Mouse (Mus musculus): ENCODE data around the gene Bpnt1. TPM values are rescaled to one million over a fixed set of nuclear protein-coding genes. Genes with fewer than 3 reads are reported as not detected.

Bpnt1 gene
- total RNA-seq, 1 experiment: 50.6 TPM

- H3K4me3 ChIP-seq (ENCODE audit: insufficient read depth in 1 of 2, low read depth in 1 of 2, low read length in 2 of 2, poor library complexity in 1 of 2, severe bottlenecking in 1 of 2): no peak overlapping the region
- no peak overlapping the region for H3K9ac ChIP-seq (ENCODE audit: insufficient read depth, low read depth, low read length, poor library complexity, severe bottlenecking)
- H3K36me3 ChIP-seq (ENCODE audit: control insufficient read depth, insufficient read depth, low read length, poor library complexity, severe bottlenecking): peaks cover 38% of the 10 kb centered on the region
- DNase-seq (ENCODE audit: low read depth, low spot score): no peak
- H3K4me1 ChIP-seq (ENCODE audit: control insufficient read depth in 2 of 2, insufficient read depth in 2 of 2, low read length in 2 of 2, poor library complexity in 1 of 2): no peaks in the 10 kb centered on the region
- in situ Hi-C loops (cut with MboI; ENCODE audit: low sequenced_read_pairs in 2 of 2, unreplicated experiment in 2 of 2): no loop called here
- TF ChIP-seq ZC3H11A (IDR thresholded peaks at IDR 0.05; ENCODE audit: borderline replicate concordance, low read depth, low read length): no peak
- TF ChIP-seq HCFC1 (IDR thresholded peaks at IDR 0.05; ENCODE audit: borderline replicate concordance, insufficient read depth, low read length): no peak
- TF ChIP-seq ZNF384 (IDR thresholded peaks at IDR 0.05; ENCODE audit: low read depth, low read length): no peak
- TF ChIP-seq CHD2 (IDR thresholded peaks at IDR 0.05; ENCODE audit: low read depth, low read length): no peak
- TF ChIP-seq MAFK (IDR thresholded peaks at IDR 0.05; ENCODE audit: insufficient read depth, low read depth, low read length): no peak
- H3K27ac ChIP-seq (ENCODE audit: insufficient read depth, low read depth, low read length, poor library complexity, severe bottlenecking): no peak overlapping the region
- no peaks in the 10 kb centered on the region for H3K9me3 ChIP-seq (ENCODE audit: control insufficient read depth, insufficient read depth, low read depth, low read length)
Observed at GRCm38 (mm10) chr1:185401615-185402014, 69.7 kb downstream of the Bpnt1 start.

- no peak for TF ChIP-seq ZNF384 (IDR thresholded peaks at IDR 0.05; ENCODE audit: low read depth, low read length)
- no peak for TF ChIP-seq ZC3H11A (IDR thresholded peaks at IDR 0.05; ENCODE audit: borderline replicate concordance, low read depth, low read length)
- TF ChIP-seq HCFC1 (IDR thresholded peaks at IDR 0.05; ENCODE audit: borderline replicate concordance, insufficient read depth, low read length): no peak
- no peak for TF ChIP-seq CHD2 (IDR thresholded peaks at IDR 0.05; ENCODE audit: low read depth, low read length)
- no peak for TF ChIP-seq MAFK (IDR thresholded peaks at IDR 0.05; ENCODE audit: insufficient read depth, low read depth, low read length)
- Histone ChIP-seq H3K9me3 (ENCODE audit: control insufficient read depth, insufficient read depth, low read depth, low read length) (no peaks in the 10 kb centered on the region), H3K4me1 (ENCODE audit: control insufficient read depth in 2 of 2, insufficient read depth in 2 of 2, low read length in 2 of 2, poor library complexity in 1 of 2) (no peaks in the 10 kb centered on the region), H3K27ac (ENCODE audit: insufficient read depth, low read depth, low read length, poor library complexity, severe bottlenecking) (no peak overlapping the region), H3K4me3 (ENCODE audit: insufficient read depth in 1 of 2, low read depth in 1 of 2, low read length in 2 of 2, poor library complexity in 1 of 2, severe bottlenecking in 1 of 2) (no peak overlapping the region), H3K36me3 (ENCODE audit: control insufficient read depth, insufficient read depth, low read length, poor library complexity, severe bottlenecking) (peaks cover 33% of the 10 kb centered on the region), H3K9ac (ENCODE audit: insufficient read depth, low read depth, low read length, poor library complexity, severe bottlenecking) (no peak overlapping the region)
- DNase-seq (ENCODE audit: low read depth, low spot score): peak; percentile 21
- in situ Hi-C loops (cut with MboI; ENCODE audit: low sequenced_read_pairs in 2 of 2, unreplicated experiment in 2 of 2): no loop called here
Observed at GRCm38 (mm10) chr1:185404021-185404420, 72.1 kb downstream of the Bpnt1 start.

GRCm38 (mm10) chr1:185405921-185406320 lies 74.0 kb downstream of the Bpnt1 start:
- no peak for DNase-seq (ENCODE audit: low read depth, low spot score)
- in situ Hi-C loops (cut with MboI; ENCODE audit: low sequenced_read_pairs in 2 of 2, unreplicated experiment in 2 of 2): no loop called here

More at GRCm38 (mm10) chr1:185405921-185406320, 74.0 kb downstream of the Bpnt1 start:
- peaks cover 35% of the 10 kb centered on the region for H3K36me3 ChIP-seq (ENCODE audit: control insufficient read depth, insufficient read depth, low read length, poor library complexity, severe bottlenecking)
- H3K27ac ChIP-seq (ENCODE audit: insufficient read depth, low read depth, low read length, poor library complexity, severe bottlenecking): no peak overlapping the region
- H3K4me3 ChIP-seq (ENCODE audit: insufficient read depth in 1 of 2, low read depth in 1 of 2, low read length in 2 of 2, poor library complexity in 1 of 2, severe bottlenecking in 1 of 2): no peak overlapping the region
- no peaks in the 10 kb centered on the region for H3K4me1 ChIP-seq (ENCODE audit: control insufficient read depth in 2 of 2, insufficient read depth in 2 of 2, low read length in 2 of 2, poor library complexity in 1 of 2)
- TF ChIP-seq CHD2 (IDR thresholded peaks at IDR 0.05; ENCODE audit: low read depth, low read length) (no peak), HCFC1 (IDR thresholded peaks at IDR 0.05; ENCODE audit: borderline replicate concordance, insufficient read depth, low read length) (no peak), ZC3H11A (IDR thresholded peaks at IDR 0.05; ENCODE audit: borderline replicate concordance, low read depth, low read length) (no peak), ZNF384 (IDR thresholded peaks at IDR 0.05; ENCODE audit: low read depth, low read length) (no peak), MAFK (IDR thresholded peaks at IDR 0.05; ENCODE audit: insufficient read depth, low read depth, low read length) (no peak)
- no peaks in the 10 kb centered on the region for H3K9me3 ChIP-seq (ENCODE audit: control insufficient read depth, insufficient read depth, low read depth, low read length)
- no peak overlapping the region for H3K9ac ChIP-seq (ENCODE audit: insufficient read depth, low read depth, low read length, poor library complexity, severe bottlenecking)

Other genes with a start within 250 kb of the Bpnt1 start
- 38.8 and 45.8 TPM in 2 replicates for gene Rab3gap2, start 128.0 kb upstream of the Bpnt1 start, total RNA-seq (2012; rRNA removed)
- 47.9 and 73.9 TPM in 2 replicates for gene Iars2, start 2.8 kb upstream of the Bpnt1 start, total RNA-seq (2012; rRNA removed)
- 173 and 201 TPM in 2 replicates for gene Eprs, start 30.9 kb downstream of the Bpnt1 start, total RNA-seq (2012; rRNA removed)
- 0.45 and 0.58 TPM in 2 replicates for gene Slc30a10, start 122.7 kb downstream of the Bpnt1 start, total RNA-seq (2012; rRNA removed)